Mouse (Mus musculus) adrenal gland (tissue): ENCODE results near the gene Sympk.

Experiments
- intact Hi-C: fragments of 180-260 bp; cut with DNase I; formaldehyde crosslinking; loops from one replicate; pipeline ENCODE4 v1.15.1; 2025
- microRNA-seq, 2 experiments: library from miRNA; unstranded; fragments of <30 nt; microRNA quantifications; one replicate each; pipeline ENCODE4; 2019

Sympk gene

GRCm38 (mm10) chr7:19100290-19100689 is 76.1 kb downstream of the Sympk start:
- intact Hi-C loops, result no loop called here

GRCm38 (mm10) chr7:19103741-19104140 is 79.6 kb downstream of the Sympk start:
- intact Hi-C loops, result no loop called here

Small RNA genes within 50 kb of the gene (microRNA-seq; reads per million reads assigned to microRNA genes)
- 1.1 to 2.0 reads per million in 2 experiments for gene Mir3100
